Mouse (Mus musculus) megakaryocyte progenitor cell, adult 5-6 weeks (primary cell): Measurements from ENCODE around the gene Dnph1. TPM values are rescaled to one million over a fixed set of nuclear protein-coding genes. Genes with fewer than 3 reads are reported as not detected.

Experiments
- total RNA-seq, 2 experiments: library from RNA; stranded (forward) in 1 of 2; stranded (reverse) in 1 of 2; fragments of 157-497, 149-512 nt in 1 of 2; fragments of 200-1000 nt in 1 of 2; gene quantifications; 2 replicates each; pipeline versions ENCODE4 v1.2.3 to v1.2.4; 2015 to 2017

Gene Dnph1
- total RNA-seq, 2 experiments from 2014 or later = 20.2 to 45.7 TPM

Other genes with a start within 250 kb of the Dnph1 start
- gene Polr1c, start 248.7 kb upstream of the Dnph1 start, total RNA-seq (2015) = 58.7 and 59.9 TPM in 2 replicates
- gene Polr1c, start 248.7 kb upstream of the Dnph1 start, total RNA-seq (2017) = 55.5 and 60.8 TPM in 2 replicates
- 31.0 and 35.9 TPM in 2 replicates for gene Yipf3, start 248.6 kb upstream of the Dnph1 start, total RNA-seq (2015)
- gene Yipf3, start 248.6 kb upstream of the Dnph1 start, total RNA-seq (2017) = 28.2 and 30.8 TPM in 2 replicates
- 0.32 and 0.42 TPM in 2 replicates for gene Lrrc73, start 243.2 kb upstream of the Dnph1 start, total RNA-seq (2015)
- not detected in 2 replicates for gene Lrrc73, start 243.2 kb upstream of the Dnph1 start, total RNA-seq (2017)
- 6.4 and 7.0 TPM in 2 replicates for gene Tjap1, start 213.7 kb upstream of the Dnph1 start, total RNA-seq (2015)
- 8.0 and 12.9 TPM in 2 replicates for gene Tjap1, start 213.7 kb upstream of the Dnph1 start, total RNA-seq (2017)
- not detected in 2 replicates for gene Dlk2, start 199.3 kb upstream of the Dnph1 start, total RNA-seq (2015)
- gene Dlk2, start 199.3 kb upstream of the Dnph1 start, total RNA-seq (2017) = not detected in 2 replicates
- 0.93 and 1.2 TPM in 2 replicates for gene Abcc10, start 168.4 kb upstream of the Dnph1 start, total RNA-seq (2015)
- 4.1 and 4.2 TPM in 2 replicates for gene Abcc10, start 168.4 kb upstream of the Dnph1 start, total RNA-seq (2017)
- gene Zfp318, start 113.0 kb upstream of the Dnph1 start, total RNA-seq (2015) = 9.3 and 16.6 TPM in 2 replicates
- gene Zfp318, start 113.0 kb upstream of the Dnph1 start, total RNA-seq (2017) = 13.1 and 15.7 TPM in 2 replicates
- gene Crip3, start 67.8 kb upstream of the Dnph1 start, total RNA-seq (2015) = not detected in 2 replicates
- gene Crip3, start 67.8 kb upstream of the Dnph1 start, total RNA-seq (2017) = not detected in 2 replicates
- gene Slc22a7, start 58.3 kb upstream of the Dnph1 start, total RNA-seq (2015) = not detected in 2 replicates
- gene Slc22a7, start 58.3 kb upstream of the Dnph1 start, total RNA-seq (2017) = not detected in 2 replicates
- gene Ttbk1, start 9.0 kb upstream of the Dnph1 start, total RNA-seq (2015) = 0.02 TPM in 1 of 2 replicates, not detected in the other
- 0.14 TPM in 1 of 2 replicates, not detected in the other for gene Ttbk1, start 9.0 kb upstream of the Dnph1 start, total RNA-seq (2017)
- gene Cul9, start 49.7 kb downstream of the Dnph1 start, total RNA-seq (2015) = 9.2 and 12.4 TPM in 2 replicates
- gene Cul9, start 49.7 kb downstream of the Dnph1 start, total RNA-seq (2017) = 12.4 and 12.5 TPM in 2 replicates
- 36.5 and 43.5 TPM in 2 replicates for gene Srf, start 59.5 kb downstream of the Dnph1 start, total RNA-seq (2015)
- 40.0 and 47.5 TPM in 2 replicates for gene Srf, start 59.5 kb downstream of the Dnph1 start, total RNA-seq (2017)
- gene Ptk7, start 132.8 kb downstream of the Dnph1 start, total RNA-seq (2015) = 1.4 and 2.0 TPM in 2 replicates
- gene Ptk7, start 132.8 kb downstream of the Dnph1 start, total RNA-seq (2017) = 3.0 and 3.6 TPM in 2 replicates
- 1.9 and 2.9 TPM in 2 replicates for gene Klc4, start 149.3 kb downstream of the Dnph1 start, total RNA-seq (2015)
- 7.5 and 9.5 TPM in 2 replicates for gene Klc4, start 149.3 kb downstream of the Dnph1 start, total RNA-seq (2017)
- 80.1 and 101 TPM in 2 replicates for gene Mrpl2, start 149.5 kb downstream of the Dnph1 start, total RNA-seq (2015)
- gene Mrpl2, start 149.5 kb downstream of the Dnph1 start, total RNA-seq (2017) = 75.5 and 84.7 TPM in 2 replicates
- gene Cul7, start 153.6 kb downstream of the Dnph1 start, total RNA-seq (2015) = 7.3 and 7.6 TPM in 2 replicates
- 9.1 and 14.3 TPM in 2 replicates for gene Cul7, start 153.6 kb downstream of the Dnph1 start, total RNA-seq (2017)
- 12.4 and 13.6 TPM in 2 replicates for gene Rrp36, start 177.6 kb downstream of the Dnph1 start, total RNA-seq (2015)
- 70.4 and 89.7 TPM in 2 replicates for gene Rrp36, start 177.6 kb downstream of the Dnph1 start, total RNA-seq (2017)
- 47.6 and 53.5 TPM in 2 replicates for gene Mea1, start 182.1 kb downstream of the Dnph1 start, total RNA-seq (2015)
- gene Mea1, start 182.1 kb downstream of the Dnph1 start, total RNA-seq (2017) = 74.9 and 77.6 TPM in 2 replicates
- gene Klhdc3, start 184.2 kb downstream of the Dnph1 start, total RNA-seq (2015) = 36.4 and 40.8 TPM in 2 replicates
- 26.3 and 27.8 TPM in 2 replicates for gene Klhdc3, start 184.2 kb downstream of the Dnph1 start, total RNA-seq (2017)
- 25.6 and 26.9 TPM in 2 replicates for gene Ppp2r5d, start 208.4 kb downstream of the Dnph1 start, total RNA-seq (2015)
- 44.1 and 46.1 TPM in 2 replicates for gene Ppp2r5d, start 208.4 kb downstream of the Dnph1 start, total RNA-seq (2017)
- gene Pex6, start 214.8 kb downstream of the Dnph1 start, total RNA-seq (2015) = 7.8 and 10.2 TPM in 2 replicates
- gene Pex6, start 214.8 kb downstream of the Dnph1 start, total RNA-seq (2017) = 11.3 TPM in 2 replicates
- not detected in 2 replicates for gene Gnmt, start 232.5 kb downstream of the Dnph1 start, total RNA-seq (2015)
- gene Gnmt, start 232.5 kb downstream of the Dnph1 start, total RNA-seq (2017) = not detected in 2 replicates